Mouse (Mus musculus) liver, embryonic 14 days (tissue): Measurements from ENCODE around the gene Zbtb16. TPM values are rescaled to one million over a fixed set of nuclear protein-coding genes. Genes with fewer than 3 reads are reported as not detected.

Source experiments
- polyA plus RNA-seq: library from polyadenylated mRNA; depleted of rRNA; stranded (reverse); fragments of >200 nt; gene quantifications from 2 replicates; pipeline ENCODE4 v1.2.3, GENCODE M21; 2012; rRNA removed

Zbtb16 gene
- polyA plus RNA-seq: 0.27 and 0.32 TPM in 2 replicates

DNA sequence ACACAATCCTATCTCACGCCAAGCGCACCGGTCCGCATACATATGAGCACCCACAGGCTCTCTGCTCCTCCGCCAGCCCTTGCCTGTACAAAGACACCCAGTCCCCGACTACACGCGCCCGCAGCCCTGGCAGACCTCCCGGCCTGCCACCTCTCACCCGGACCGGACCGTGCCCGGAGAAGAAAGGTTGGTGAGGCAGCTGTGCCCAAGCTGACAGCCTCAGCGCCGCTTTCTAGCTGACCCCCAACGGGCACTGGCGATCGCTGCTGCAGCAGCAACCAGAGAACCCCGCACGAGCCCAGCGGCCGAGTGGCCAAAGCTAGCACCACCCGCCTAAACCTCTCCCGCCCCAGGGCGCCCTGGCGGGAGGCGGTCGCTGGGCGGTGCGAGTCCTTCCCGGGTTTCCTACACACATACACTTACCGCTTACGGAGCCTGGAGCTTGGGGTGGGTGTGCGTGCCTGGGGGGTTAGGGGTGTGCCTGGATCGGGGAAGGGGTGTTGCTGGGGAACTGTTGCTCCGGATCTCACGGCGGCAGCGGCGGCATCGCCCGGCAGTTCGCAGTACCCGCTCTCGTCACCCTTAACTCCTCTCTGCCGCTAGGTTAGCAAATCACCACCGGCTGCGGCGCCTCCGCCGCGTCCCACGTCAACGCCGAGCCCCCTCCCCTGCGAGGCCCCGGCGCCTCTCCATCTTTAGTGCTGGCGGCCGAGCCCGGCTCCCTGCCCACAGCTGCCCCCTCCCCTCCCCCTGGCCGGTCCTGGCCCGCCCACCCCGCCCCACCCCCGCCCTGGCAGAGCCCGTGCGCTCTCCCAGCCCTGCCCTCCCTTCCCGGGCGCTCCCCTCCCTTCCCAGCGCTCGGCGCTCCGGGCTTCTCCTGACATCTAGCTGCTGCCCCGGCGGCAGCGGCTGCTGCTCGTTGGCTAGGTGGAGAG lies at the start of gene Zbtb16:
TSS of gene Zbtb16 (minus strand) at position 592 of the 935 bp plus-strand sequence.

DNA sequence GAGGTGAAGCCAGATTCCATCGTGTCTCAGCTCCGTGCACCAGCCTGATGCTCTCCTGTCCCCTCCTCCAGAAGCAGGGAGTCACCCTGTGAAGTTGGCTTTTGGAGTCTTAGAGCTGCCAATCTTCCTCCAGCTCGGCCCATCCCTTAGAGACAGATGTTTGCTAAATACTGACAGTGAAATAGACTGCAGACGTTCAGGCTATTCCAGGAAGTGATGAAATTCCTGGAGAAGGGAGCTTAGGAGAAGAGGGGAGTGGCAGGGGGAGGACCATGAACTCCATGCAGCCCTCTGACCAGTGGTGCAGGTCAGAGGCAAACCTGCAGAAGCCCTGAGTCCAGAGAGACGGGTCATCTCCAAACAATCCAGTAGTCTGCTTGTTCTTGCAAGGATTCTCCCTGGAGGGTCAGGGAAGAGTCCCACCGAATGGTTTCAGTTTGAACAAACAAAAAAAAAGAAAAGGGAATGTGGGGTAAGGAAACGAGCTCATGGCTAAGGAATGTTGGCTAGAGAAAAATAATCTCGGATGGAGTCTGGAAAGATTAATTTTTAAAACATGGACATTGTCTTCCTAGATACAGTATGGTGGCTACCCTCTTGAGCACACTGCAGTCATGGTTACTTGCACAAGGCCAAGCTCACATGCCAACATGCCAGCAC lies 231.0 kb downstream of the Zbtb16 start, which contains the start of gene Nnmt:
TSS of gene Nnmt (minus strand) at position 215 of the 660 bp plus-strand sequence.

Other genes starting within 250 kb of the Zbtb16 start
- 0.03 and 0.14 TPM in 2 replicates for gene Nnmt, start 231.1 kb downstream of the Zbtb16 start, polyA plus RNA-seq
- gene Htr3a, start 74.9 kb upstream of the Zbtb16 start, polyA plus RNA-seq: 0.01 TPM in 1 of 2 replicates, not detected in the other
- not detected in 2 replicates for gene Htr3b, start 128.8 kb upstream of the Zbtb16 start, polyA plus RNA-seq
- 2.6 and 4.2 TPM in 2 replicates for gene Usp28, start 149.2 kb upstream of the Zbtb16 start, polyA plus RNA-seq
- 17.3 and 20.4 TPM in 2 replicates for gene Zw10, start 219.4 kb upstream of the Zbtb16 start, polyA plus RNA-seq
- 0.01 and 0.02 TPM in 2 replicates for gene Tmprss5, start 245.0 kb upstream of the Zbtb16 start, polyA plus RNA-seq